Mouse (Mus musculus): ENCODE measurements around the gene Tmem131l.

DNA sequence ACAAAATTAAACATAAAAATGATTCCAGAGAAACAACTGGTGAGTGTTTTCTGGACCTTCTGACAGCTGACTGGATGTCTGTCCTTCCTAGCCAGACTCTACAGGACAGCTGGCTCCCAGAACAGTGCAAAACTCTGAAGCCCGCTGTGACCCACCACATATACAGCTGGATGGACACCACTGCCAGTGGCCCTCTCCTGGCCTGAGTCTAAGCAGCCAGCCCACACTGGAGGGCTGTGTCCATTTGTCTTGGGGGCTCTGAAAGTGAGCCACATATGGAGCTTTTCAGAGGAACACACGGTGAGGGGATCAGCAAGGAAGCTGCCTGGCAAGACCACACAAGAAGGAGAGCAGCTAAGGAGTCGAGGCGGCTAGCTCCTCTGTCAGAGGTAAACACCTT is 51.8 kb downstream of the Tmem131l start:
- no peak for TF ChIP-seq CTCF (IDR thresholded peaks at IDR 0.05; ENCODE audit: control insufficient read depth, insufficient read depth, low read length)
- TF ChIP-seq POLR2A (IDR thresholded peaks at IDR 0.05; ENCODE audit: borderline replicate concordance, control insufficient read depth, low read depth, low read length): no peak
